Mouse (Mus musculus) layer of hippocampus, adult 9-11 months (tissue): Measurements from ENCODE around the gene Fgf15.

Experiments used
- DNase-seq: peaks from one replicate; pipeline ENCODE4 v3.0.0; 2022

The Fgf15 gene

DNA sequence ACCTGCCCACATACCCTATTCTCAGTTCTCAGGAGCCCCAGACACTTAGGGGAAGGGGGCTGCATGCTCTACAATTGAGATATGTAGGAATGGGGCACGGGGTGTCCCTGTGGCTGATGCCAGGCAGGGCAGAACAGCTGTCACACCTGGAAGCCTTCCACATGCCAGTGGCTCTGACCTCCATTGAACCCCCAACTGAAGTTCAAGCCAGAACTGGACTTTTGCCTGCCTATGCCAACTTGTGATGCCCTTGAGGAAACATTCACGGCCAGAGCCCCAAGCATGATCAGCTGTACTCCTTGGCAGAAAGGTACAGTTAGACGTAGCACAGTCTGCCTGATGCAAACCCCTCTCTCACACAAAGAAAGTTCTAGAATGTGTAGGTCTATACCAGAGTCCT lies 37.0 kb downstream of the Fgf15 start:
- DNase-seq = no peak

DNA sequence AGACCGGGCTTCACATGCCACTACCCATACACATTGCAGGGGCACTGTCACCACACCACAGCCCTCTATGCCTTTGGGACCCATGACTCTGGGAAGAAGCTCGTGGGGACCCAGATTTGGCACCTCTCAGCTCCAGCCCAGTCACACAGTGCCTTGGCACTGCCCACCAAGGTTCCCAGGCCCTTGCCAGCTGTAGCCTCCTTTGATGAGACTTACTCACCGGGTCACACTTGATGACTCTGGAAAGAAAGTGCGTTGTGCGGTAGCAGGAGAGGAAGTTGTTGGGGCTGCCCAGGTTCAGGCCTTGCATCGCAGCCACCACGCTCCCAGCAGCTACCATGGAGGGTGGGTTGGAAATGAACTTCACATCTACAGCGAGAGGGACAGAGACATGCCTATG lies 37.5 kb downstream of the Fgf15 start:
- DNase-seq = no peak

DNA sequence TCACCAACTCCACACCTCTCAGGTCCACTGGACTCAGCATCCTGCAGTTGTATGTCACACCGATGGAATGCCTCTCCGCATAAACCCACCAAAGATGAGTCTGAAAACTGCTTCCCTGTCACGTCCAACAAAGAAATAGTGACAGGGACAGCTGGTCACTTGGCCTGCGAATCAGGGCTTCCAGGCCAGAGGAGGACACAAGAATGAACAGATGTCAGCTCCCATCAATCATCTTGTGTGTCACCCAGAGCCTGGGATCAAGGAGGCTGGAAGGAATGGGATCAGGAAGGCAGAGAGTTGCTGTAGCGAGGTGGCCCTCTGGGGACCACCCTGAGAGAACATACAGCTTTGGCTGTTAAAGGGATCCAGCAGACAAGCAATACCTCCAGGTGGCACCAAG lies 38.6 kb downstream of the Fgf15 start:
- DNase-seq = no peak

DNA sequence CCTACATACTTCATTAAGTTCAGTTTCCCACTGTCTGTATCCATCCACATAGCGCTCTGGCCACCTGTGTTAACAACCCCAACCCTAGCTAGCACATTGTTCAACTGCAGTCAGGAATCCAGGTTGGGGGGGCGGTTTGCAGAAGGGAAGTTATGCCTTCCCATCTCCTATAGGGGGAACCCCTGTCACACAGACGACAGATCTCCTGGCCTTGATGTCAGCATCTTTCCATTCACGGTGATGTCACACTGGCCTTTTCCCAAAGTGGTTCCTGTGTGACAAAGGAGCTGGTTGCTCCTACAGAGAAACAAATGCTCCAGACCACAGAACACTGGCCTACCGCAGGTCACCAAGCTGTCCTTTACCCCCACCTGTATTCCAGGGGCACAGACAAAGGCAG lies 39.2 kb downstream of the Fgf15 start:
- peak; percentile 60 for DNase-seq

DNA sequence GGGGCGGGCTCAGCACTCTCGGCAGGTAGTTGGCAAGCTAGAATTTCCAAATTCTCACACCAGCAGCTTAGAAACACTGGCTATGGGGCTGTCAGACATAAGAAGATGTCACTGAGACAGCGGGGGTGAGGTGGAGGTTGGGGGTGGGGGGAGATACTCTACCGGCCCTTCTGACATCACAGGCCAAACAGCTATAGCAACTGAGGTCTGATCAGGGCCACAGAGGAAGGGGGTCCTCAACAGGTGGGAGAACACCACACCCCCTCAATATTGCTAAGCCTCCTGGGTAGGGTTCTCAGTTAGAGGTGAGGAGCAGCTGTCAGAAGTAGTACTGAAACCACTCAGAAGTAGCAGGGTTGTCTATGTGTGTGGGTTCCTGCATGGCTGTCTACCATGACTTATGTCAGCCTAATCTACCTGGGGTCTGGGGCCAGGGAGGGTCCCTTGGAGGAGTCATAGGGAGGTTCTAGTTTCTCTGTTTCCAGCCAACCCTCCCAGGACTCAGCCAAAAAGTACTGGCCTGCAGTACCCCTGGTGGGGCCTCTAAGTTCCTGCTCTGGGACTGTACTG lies 40.1 kb downstream of the Fgf15 start:
- no peak for DNase-seq

DNA sequence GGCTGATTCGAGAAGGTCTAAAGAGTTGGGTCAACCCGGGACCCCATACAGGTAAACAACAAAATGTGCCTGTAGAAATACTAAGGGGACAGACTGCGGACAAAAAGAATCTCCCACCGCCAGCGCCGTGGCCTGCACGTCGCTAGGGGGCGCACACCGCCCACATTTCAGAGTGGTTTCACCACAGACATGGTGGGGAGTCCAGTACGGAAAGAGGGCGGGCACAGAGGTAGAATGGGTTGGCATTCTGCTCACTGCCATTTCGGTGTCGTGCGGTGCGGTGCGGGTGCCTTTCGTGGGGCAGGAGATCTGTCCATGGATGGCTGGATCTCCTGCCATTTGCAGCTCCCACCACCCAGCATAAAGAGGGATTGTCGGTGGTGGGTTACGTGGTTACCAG lies 41.2 kb downstream of the Fgf15 start:
- peak; percentile 81 for DNase-seq

DNA sequence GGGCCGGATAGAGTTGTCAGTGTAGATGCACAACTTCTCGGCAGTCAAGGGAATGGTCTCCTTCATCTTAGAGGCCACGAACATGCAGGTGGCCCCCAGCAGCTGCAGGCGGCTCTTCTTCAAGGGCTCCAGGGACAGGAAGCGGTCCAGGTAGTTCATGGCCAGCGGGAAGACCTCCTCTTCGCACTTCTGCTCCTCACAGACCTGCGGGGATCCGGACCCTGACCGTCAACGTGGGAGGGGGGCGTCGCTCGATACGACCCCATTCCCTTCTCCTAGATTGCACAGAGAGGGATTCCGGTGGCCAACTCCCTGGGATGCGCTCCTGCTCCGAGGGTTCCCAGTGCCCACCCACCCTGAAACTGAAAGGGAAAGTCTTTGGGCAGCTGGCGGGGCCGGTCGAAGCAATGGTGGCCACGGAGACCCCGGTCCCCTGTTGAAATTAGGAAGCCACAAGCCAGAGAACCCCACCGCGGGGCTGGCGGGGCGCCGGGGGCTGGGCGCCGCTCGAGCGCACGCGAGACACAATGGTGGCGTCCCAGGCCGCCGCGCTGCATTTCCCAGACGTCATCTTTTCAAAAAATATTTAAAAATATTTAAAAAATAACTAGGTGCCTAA lies 41.7 kb downstream of the Fgf15 start:
- no peak for DNase-seq

DNA sequence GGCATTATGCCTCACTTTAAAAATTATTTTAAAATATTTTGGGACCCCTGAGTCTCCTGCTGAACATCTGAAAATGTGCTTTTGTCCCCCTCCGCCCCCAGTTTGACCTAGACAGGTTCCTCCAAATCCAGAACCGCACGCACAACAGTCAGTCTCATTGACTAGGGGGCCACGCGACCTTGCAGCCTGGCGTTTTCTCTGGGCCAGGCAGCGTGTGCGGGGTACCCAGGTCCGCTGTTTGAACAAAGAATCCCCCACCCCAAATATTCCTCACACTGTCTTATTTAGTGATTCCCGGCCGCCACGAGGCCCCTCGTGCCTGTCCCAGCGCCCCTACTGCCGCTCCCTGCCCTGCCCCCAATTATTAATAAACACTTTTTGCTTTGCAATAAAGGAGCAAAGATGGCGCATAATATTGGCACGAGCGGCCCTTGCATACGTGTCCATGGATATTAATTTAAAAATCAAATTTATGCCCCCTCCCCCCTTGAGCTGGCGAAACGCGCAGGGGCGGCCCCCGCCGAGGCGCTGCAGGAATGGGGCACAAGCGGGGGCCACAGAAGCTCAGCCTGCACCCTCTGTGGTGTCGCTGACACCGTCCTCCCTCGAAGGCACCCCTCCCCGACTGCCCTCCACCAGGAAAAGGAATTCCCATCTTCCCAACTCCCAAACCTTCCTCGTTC lies 42.5 kb downstream of the Fgf15 start:
- DNase-seq = no peak

DNA sequence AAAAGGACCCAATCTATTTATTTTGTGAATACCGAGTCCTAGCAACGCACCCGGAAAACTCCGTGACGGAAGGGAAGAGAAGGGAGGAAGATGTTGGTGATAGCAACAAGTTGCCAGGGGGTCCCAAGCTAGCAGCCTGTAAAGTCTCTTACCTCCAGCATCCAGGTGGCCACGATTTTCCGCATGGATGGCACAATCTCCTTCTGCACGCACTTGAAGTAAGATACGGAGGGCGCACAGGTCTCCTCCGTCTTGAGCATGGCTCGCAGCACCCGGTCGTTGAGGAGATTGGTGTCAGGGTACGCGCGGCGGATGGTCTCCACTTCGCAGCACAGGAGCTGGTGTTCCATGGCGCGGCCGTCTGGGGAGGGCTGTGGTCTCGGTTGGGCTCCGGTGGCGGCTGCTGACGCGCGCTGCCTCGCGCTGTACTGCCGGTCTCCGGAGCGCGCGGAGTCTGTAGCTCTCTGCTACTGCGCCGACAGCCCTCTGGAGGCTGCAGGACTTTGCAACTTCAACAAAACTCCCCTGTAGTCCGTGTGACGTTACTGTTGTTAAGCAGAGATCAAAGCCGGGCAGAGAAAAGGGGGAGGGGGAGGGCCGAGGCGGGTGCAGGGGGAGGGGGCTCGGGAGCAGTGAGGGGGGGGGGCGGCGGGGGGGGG lies 43.1 kb downstream of the Fgf15 start, which contains the start of gene Ccnd1:
TSS of gene Ccnd1 (minus strand) at position 582 of the 659 bp plus-strand sequence.
- no peak for DNase-seq

DNA sequence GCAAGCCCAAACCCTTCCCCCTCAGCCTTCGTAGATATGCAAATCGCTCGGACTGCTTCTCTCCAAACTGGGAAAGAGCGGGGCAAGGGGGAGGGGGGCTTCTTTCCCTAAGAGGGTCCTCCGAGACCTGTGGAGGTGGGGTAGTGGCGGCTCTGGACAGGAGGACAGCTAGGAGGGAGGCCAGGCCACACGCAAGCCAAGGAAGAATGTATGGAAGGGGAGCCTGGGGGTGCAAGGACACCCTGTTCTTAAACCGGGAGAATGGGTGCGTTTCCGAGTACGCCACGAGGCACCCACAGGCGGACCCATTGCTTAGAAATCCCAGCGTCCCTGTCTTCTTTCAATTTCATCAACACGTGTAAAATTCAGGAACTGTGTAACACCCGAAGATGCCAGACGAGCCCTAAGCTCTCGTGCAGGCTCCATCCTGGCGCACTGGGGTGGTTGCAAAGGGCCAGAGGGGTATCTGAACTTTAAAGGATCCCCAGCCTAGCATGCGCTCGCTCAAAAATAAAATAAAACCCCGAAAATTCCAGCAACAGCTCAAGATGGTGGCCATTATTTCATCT lies 43.8 kb downstream of the Fgf15 start:
- no peak for DNase-seq

DNA sequence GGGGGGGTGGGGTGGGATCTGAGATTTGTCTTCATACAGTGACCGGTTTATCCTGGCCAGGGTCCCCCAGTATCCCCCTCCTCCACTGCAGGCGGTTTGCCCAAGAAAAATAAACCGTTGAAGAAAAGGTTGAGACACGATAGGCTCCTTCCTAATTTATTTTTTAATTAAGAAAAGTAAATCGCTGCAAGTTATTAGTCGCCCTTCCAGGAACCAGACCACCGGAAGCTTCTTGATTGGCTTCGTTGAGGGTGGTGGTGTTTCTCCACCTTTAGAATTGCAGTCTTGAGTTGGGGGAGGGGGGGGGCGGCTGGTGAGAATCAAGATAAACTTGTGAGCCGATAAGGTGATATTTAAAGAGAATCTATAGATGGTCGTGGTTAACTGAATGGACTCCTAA lies 44.3 kb downstream of the Fgf15 start:
- no peak for DNase-seq

DNA sequence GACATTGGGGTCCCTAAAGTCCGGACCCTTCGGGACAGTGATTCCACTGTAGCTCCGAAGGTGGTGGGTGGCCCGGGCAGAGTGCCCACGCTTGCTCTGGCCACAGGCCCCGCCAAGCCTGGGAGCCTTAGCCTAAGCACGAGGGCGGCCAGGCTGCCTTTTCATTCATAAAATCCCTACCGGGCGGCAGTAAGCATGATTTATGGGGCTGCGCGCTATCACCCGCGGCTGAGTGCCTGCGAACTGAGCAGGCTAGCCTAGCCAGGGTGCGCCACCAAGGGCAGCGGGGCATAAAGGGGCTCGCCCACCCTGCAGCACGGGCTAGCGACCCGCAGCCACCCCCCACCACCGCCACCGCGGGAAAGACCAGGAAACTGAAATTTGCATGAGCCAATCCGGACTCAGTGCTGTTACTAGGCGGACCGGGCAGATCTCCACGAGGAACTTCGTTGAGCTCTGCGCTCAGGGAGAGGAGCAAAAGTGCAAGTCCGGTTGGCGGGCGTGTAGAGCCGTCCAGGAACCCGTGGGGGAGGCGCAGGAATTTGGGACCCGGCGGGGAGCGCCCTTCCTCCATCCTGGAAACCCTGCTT lies 45.0 kb downstream of the Fgf15 start:
- no peak for DNase-seq

DNA sequence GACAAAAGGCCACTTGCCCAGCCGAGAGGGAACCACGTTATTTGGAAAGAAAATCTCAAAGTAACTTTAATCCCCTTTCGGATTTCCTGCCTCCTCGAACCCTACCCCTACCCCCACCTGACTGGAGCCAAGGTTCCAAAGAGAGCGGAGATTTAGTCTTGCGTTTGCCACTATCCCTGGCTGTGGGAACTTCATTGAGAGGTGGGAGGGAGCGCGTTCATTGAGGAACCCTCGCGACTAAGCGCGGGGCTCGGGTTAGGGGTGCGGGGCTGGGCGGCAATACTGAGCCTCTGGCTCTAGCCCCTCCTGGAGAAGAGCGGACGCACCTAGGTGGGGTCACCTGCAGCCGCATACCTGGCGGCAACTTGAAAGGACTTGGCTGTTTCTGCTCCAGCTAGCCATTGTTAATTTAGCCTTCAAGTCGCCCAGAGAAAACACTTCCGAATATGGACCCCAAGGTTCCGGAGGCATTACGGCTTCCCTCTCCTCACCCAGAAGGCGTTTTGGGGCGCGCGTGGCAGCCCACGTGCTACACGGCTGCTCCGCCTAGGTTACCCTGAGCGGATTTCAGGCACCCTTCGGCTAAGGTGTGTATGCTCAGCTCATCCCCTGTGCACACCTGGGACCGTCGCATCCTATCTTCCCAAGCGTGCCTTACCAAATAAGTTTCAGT lies 45.9 kb downstream of the Fgf15 start:
- no peak for DNase-seq

DNA sequence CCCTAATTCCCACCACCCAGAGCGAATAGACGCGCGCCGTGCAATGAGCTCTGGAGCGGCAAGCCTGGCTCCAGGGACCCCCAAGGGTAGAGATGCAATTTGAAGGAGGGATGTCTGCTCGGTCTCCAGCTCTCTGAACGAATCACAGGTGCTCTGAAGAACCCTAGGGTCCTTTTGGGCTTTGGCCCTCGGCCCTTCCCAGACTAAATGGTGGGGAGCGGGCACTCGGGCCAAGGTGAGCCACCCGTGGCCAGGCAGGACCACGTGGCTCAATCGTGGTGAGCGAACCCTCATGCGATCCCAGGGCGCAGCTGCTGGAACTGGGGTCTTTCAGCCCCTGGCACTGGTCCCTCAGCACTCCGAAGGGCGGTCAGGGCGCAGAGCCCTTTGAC lies 46.4 kb downstream of the Fgf15 start:
- DNase-seq = no peak

DNA sequence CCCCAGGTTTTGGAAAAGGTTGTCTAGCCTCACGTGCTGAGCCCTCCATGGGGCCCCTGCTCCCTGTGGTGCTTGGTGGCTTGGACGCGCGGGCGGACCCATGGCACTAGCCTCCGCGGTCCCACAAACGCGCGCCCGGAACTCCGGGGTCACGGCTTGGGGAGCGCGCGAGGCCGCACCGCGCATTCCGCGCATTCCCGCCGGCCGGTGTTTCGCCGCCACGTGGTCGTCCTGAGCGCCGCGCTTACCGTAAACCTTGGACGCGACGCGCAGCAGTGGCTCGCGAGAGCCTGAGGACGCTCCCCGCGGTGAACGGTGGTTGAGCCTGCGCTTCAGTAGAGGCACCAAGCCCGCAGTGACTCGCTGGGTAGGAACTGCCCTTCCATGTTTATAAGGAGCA lies 46.9 kb downstream of the Fgf15 start:
- no peak for DNase-seq
